ENCODE assay signal across 12 mouse cellular contexts in genomic region chr1:36523332-36524013, GRCm38 (mm10). TPM values are rescaled to one million over a fixed set of nuclear protein-coding genes. Genes with fewer than 3 reads are reported as not detected.
DNase-seq lines count a peak whose midpoint lies in the region; ATAC-seq and TF ChIP-seq lines count a peak whose summit lies in the region.
"Had no signal": no experiment of that assay in that cellular context is flagged by ENCODE, and none has a peak within 500 bp of the region (broad histone marks: within the 10 kb centered on the region; RNA-seq: fewer than 3 reads in every experiment).

No protein-coding gene starts in this region.

- H3K36me3 ChIP-seq in forebrain, embryonic 12.5 days (replicated peaks) = peaks cover 82% of the 10 kb centered on the region
- peaks cover 89% of the 10 kb centered on the region for H3K36me3 ChIP-seq in forebrain, embryonic 10.5 days (replicated peaks)
- peaks cover 13% of the 10 kb centered on the region for H3K36me3 ChIP-seq in myocyte (ENCODE audit: control insufficient read depth, insufficient read depth)

- 80% methylated on average over 9 of the region's 9 CpGs for WGBS in forebrain, embryonic 12.5 days
- 91% methylated on average over 9 of the region's 9 CpGs for WGBS in forebrain, embryonic 10.5 days

- TF ChIP-seq POLR2A in myocyte (IDR thresholded peaks at IDR 0.05; ENCODE audit: insufficient read length, low read depth) = no peak

- no peaks in the 10 kb centered on the region for H3K79me2 ChIP-seq in myocyte (ENCODE audit: control insufficient read depth, insufficient read depth)

- H3K4me2 ChIP-seq in forebrain, embryonic 12.5 days = no peak overlapping the region
- peak overlapping the region; percentile 72 for H3K4me2 ChIP-seq in myocyte (ENCODE audit: low read depth)

- H3K9me3 ChIP-seq in forebrain, embryonic 12.5 days = no peaks in the 10 kb centered on the region
- H3K9me3 ChIP-seq in forebrain, embryonic 10.5 days = no peaks in the 10 kb centered on the region

- H3K4me1 ChIP-seq in forebrain, embryonic 12.5 days = peaks cover 13% of the 10 kb centered on the region
- no peaks in the 10 kb centered on the region for H3K4me1 ChIP-seq in forebrain, embryonic 10.5 days

- no peak; the same call in 1 of the 2 replicates for ATAC-seq in forebrain, embryonic 12.5 days (ENCODE audit: low FRiP score)

- intact Hi-C loops in left cerebral cortex, postnatal 4 days (cut with DNase I) = no loop called here

- H3K27me3 ChIP-seq in forebrain, embryonic 12.5 days = no peaks in the 10 kb centered on the region
- H3K27me3 ChIP-seq in forebrain, embryonic 10.5 days (ENCODE audit: poor library complexity, severe bottlenecking) = no peaks in the 10 kb centered on the region
- no peaks in the 10 kb centered on the region for H3K27me3 ChIP-seq in myocyte (ENCODE audit: control insufficient read depth, insufficient read depth, insufficient read length)

- no peak overlapping the region for H3ac ChIP-seq in myocyte (ENCODE audit: control insufficient read depth, insufficient read length)

- H3K9ac ChIP-seq in forebrain, embryonic 12.5 days = no peak overlapping the region

- H3K4me3 ChIP-seq in forebrain, embryonic 12.5 days (replicated peaks) = no peak overlapping the region
- H3K4me3 ChIP-seq in forebrain, embryonic 10.5 days = no peak overlapping the region
- no peak overlapping the region for H3K4me3 ChIP-seq in myocyte

- H3K27ac ChIP-seq in forebrain, embryonic 12.5 days = peak overlapping the region; percentile 62
- H3K27ac ChIP-seq in forebrain, embryonic 10.5 days = no peak overlapping the region

- DNase-seq in forebrain, embryonic 10.5 days (ENCODE audit: extremely low spot score, low spot score) = no peak
- peak; percentile 81 for DNase-seq in left cerebral cortex, postnatal 4 days
- DNase-seq in left cerebral cortex, adult 18-20 months (ENCODE audit: low spot score in 2 of 2) = no peak
- DNase-seq in forelimb bud, embryonic 11.5 days (ENCODE audit: low read depth, low spot score) = peak; percentile 9
- DNase-seq in cerebellum, adult 9-11 months = no peak
- no peak for DNase-seq in layer of hippocampus, postnatal 36 days
- DNase-seq: B cell, adult 2 months; layer of hippocampus, adult 9-11 months; lung, postnatal 10 days had no signal

TF ChIP-seq in myocyte, 11 proteins besides CTCF, POLR2A, EP300 and RAD21:
- TF ChIP-seq TCF3 (IDR thresholded peaks at IDR 0.05; ENCODE audit: insufficient read length, low read depth) (peak; percentile 36), REST (IDR thresholded peaks at IDR 0.05; ENCODE audit: insufficient read depth, insufficient read length) (no peak), E2F4 (IDR thresholded peaks at IDR 0.05; ENCODE audit: insufficient read depth) (no peak), MAX (IDR thresholded peaks at IDR 0.05; ENCODE audit: low read depth) (no peak), MYOG (IDR thresholded peaks at IDR 0.05; ENCODE audit: control insufficient read depth in 1 of 3, insufficient read depth in 1 of 3, insufficient read length in 2 of 3, low read depth in 2 of 3) (peak in 2 of 3 experiments; percentile 6 to 87), POLR2AphosphoS2 (IDR thresholded peaks at IDR 0.05; ENCODE audit: insufficient read length, low read depth) (no peak), SRF (IDR thresholded peaks at IDR 0.05; ENCODE audit: control insufficient read depth, insufficient read length, low read depth) (no peak), USF1 (IDR thresholded peaks at IDR 0.05; ENCODE audit: low read depth) (no peak), CEBPB (IDR thresholded peaks at IDR 0.05; ENCODE audit: insufficient read depth, poor library complexity, severe bottlenecking) (no peak), TCF12 (IDR thresholded peaks at IDR 0.05; ENCODE audit: insufficient read depth, poor library complexity, severe bottlenecking) (peak; percentile 73), MYOD1 (IDR thresholded peaks at IDR 0.05; ENCODE audit: control insufficient read depth in 1 of 3, insufficient read length in 2 of 3, low read depth in 2 of 3) (peak; percentile 97 to 98 (median 98))

RNA-seq across cellular contexts. Expression of gene Cnnm3, which starts 11.8 kb away (rescaled TPM):
- polyA plus RNA-seq in forebrain, embryonic 12.5 days (2016; fragmentation: Nextera tagmentation; extraction: Ambion mirVana) = 3.4 and 4.5 TPM in 2 replicates
- polyA plus RNA-seq in forebrain, embryonic 10.5 days (2016; fragmentation: Nextera tagmentation; extraction: Ambion mirVana) = 2.9 and 3.0 TPM in 2 replicates
- 10 to 100 TPM; 39.3 to 40.0 TPM for total RNA-seq in left cerebral cortex, postnatal 4 days (2021)
- 10 to 100 TPM; 31.7 to 34.6 TPM for total RNA-seq in left cerebral cortex, adult 18-20 months (2021)
- polyA plus RNA-seq in myocyte (2012; fragmentation: generic; extraction: Trizol) = 10.2 TPM
- total RNA-seq in layer of hippocampus, postnatal 36 days (2021) = 10 to 100 TPM; 29.0 to 39.0 TPM

RNA-seq across cellular contexts. Expression of gene Ankrd23, which starts 13.2 kb away (rescaled TPM):
- 14.8 and 15.0 TPM in 2 replicates for polyA plus RNA-seq in forebrain, embryonic 12.5 days (2016; fragmentation: Nextera tagmentation; extraction: Ambion mirVana)
- 15.3 and 16.5 TPM in 2 replicates for polyA plus RNA-seq in forebrain, embryonic 10.5 days (2016; fragmentation: Nextera tagmentation; extraction: Ambion mirVana)
- 1 to 10 TPM; 8.3 to 8.6 TPM for total RNA-seq in left cerebral cortex, postnatal 4 days (2021)
- 1 to 10 TPM; 5.4 to 5.9 TPM for total RNA-seq in left cerebral cortex, adult 18-20 months (2021)
- 78.6 TPM for polyA plus RNA-seq in myocyte (2012; fragmentation: generic; extraction: Trizol)
- 1 to 10 TPM; 7.9 to 8.5 TPM for total RNA-seq in layer of hippocampus, postnatal 36 days (2021)

RNA-seq across cellular contexts. Expression of gene Gm42417, which starts 15.8 kb away (rescaled TPM):
- 0.50 TPM in 1 of 2 replicates, not detected in the other for polyA plus RNA-seq in forebrain, embryonic 12.5 days (2016; fragmentation: Nextera tagmentation; extraction: Ambion mirVana)
- not detected in 2 replicates for polyA plus RNA-seq in forebrain, embryonic 10.5 days (2016; fragmentation: Nextera tagmentation; extraction: Ambion mirVana)
- not detected for total RNA-seq in left cerebral cortex, postnatal 4 days (2021)
- total RNA-seq in left cerebral cortex, adult 18-20 months (2021) = under 1 TPM in 1 of 2 experiments, not detected in 1; 0.77 TPM
- polyA plus RNA-seq in myocyte (2012; fragmentation: generic; extraction: Trizol) = 0.13 TPM
- not detected for total RNA-seq in layer of hippocampus, postnatal 36 days (2021)
- polyA plus RNA-seq: embryonic facial prominence, embryonic 11.5 days had no signal

RNA-seq across cellular contexts. Expression of gene Ankrd39, which starts 23.8 kb away (rescaled TPM):
- polyA plus RNA-seq in forebrain, embryonic 12.5 days (2016; fragmentation: Nextera tagmentation; extraction: Ambion mirVana) = 16.7 and 17.9 TPM in 2 replicates
- polyA plus RNA-seq in forebrain, embryonic 10.5 days (2016; fragmentation: Nextera tagmentation; extraction: Ambion mirVana) = 17.9 and 22.2 TPM in 2 replicates
- total RNA-seq in left cerebral cortex, postnatal 4 days (2021) = 10 to 100 TPM; 13.4 to 15.1 TPM
- 10 to 100 TPM; 11.5 to 11.9 TPM for total RNA-seq in left cerebral cortex, adult 18-20 months (2021)
- polyA plus RNA-seq in myocyte (2012; fragmentation: generic; extraction: Trizol) = 17.9 TPM
- 10 to 100 TPM; 11.9 to 12.6 TPM for total RNA-seq in layer of hippocampus, postnatal 36 days (2021)

RNA-seq across cellular contexts. Expression of gene Sema4c, which starts 34.7 kb away (rescaled TPM):
- polyA plus RNA-seq in forebrain, embryonic 12.5 days (2016; fragmentation: Nextera tagmentation; extraction: Ambion mirVana) = 29.8 and 31.7 TPM in 2 replicates
- polyA plus RNA-seq in forebrain, embryonic 10.5 days (2016; fragmentation: Nextera tagmentation; extraction: Ambion mirVana) = 20.1 and 21.7 TPM in 2 replicates
- 10 to 100 TPM; 60.5 to 65.4 TPM for total RNA-seq in left cerebral cortex, postnatal 4 days (2021)
- 10 to 100 TPM; 20.5 to 21.0 TPM for total RNA-seq in left cerebral cortex, adult 18-20 months (2021)
- polyA plus RNA-seq in myocyte (2012; fragmentation: generic; extraction: Trizol) = 30.7 TPM
- 10 to 100 TPM; 11.4 to 11.6 TPM for total RNA-seq in layer of hippocampus, postnatal 36 days (2021)

Comparison
In these comparisons a context has a peak if more than half of its experiments do, and no peak if none do; other contexts are left out.
1. DNase-seq: peak in left cerebral cortex, postnatal 4 days (single experiment) and forelimb bud, embryonic 11.5 days (single experiment); none in forebrain, embryonic 10.5 days (single experiment), left cerebral cortex, adult 18-20 months (0 of 2), cerebellum, adult 9-11 months (single experiment) and layer of hippocampus, postnatal 36 days (0 of 2).